Mouse (Mus musculus) mouse embryonic stem cell (cell line): Measurements from ENCODE around the gene Zfp354b.

Experiments
- in situ Hi-C, 2 experiments: fragments of 300-500 bp; cut with MboI; formaldehyde crosslinking; loops; 1 replicate in 1 of 2; 3 replicates in 1 of 2; pipeline ENCODE4 v1.14.3; 2019 to 2020; ENCODE audit warnings: low sequenced_read_pairs in 2 of 2, low pct_unique_long_range_greater_than_20kb in 1 of 2, mixed read lengths in 1 of 2; ENCODE audit not compliant: unreplicated experiment in 1 of 2

Zfp354b gene

GRCm38 (mm10) chr11:50931451-50931866 lies at the start of gene Zfp354b:
Zfp354b (minus strand) TSS chr11:50931633.
- in situ Hi-C loops = loop anchor here (25.0 kb wide), 2 partner anchors 331 to 606 kb away; partner anchors contain the start of genes BC049762 (in 1 of the 2) and Clk4 (in 1 of the 2)

GRCm38 (mm10) chr11:50977216-50977615 lies 45.8 kb upstream of the Zfp354b start:
- in situ Hi-C loops = no loop called here

- in situ Hi-C loops = no loop called here
Measured at GRCm38 (mm10) chr11:50966230-50966629, 34.8 kb upstream of the Zfp354b start, which contains the start of gene Olfr1378. Olfr1378 (plus strand) TSS chr11:50966530.

- in situ Hi-C loops = no loop called here
Measured at GRCm38 (mm10) chr11:50964886-50965285, 33.5 kb upstream of the Zfp354b start.

GRCm38 (mm10) chr11:50953665-50954064 lies 22.2 kb upstream of the Zfp354b start, which contains the start of gene Prop1:
Prop1 (minus strand) TSS chr11:50953765.
- in situ Hi-C loops = no loop called here

- in situ Hi-C loops = no loop called here
Measured at GRCm38 (mm10) chr11:50952290-50952689, 20.9 kb upstream of the Zfp354b start.

- in situ Hi-C loops = loop anchor here (5.0 to 25.0 kb wide), 4 partner anchors 109 to 594 kb away; partner anchors contain the start of genes BC049762 (in 1 of the 2), Clk4 (in 1 of the 2) and Zfp354a (in 1 of the 2)
Measured at GRCm38 (mm10) chr11:50943506-50943905, 12.1 kb upstream of the Zfp354b start, which contains the start of gene 4933414I15Rik. 4933414I15Rik (minus strand) TSS chr11:50943765.

GRCm38 (mm10) chr11:50942386-50942785 lies 11.0 kb upstream of the Zfp354b start:
- in situ Hi-C loops = loop anchor here (5.0 to 25.0 kb wide), 4 partner anchors 110 to 595 kb away; partner anchors contain the start of genes BC049762 (in 1 of the 2), Clk4 (in 1 of the 2) and Zfp354a (in 1 of the 2)

GRCm38 (mm10) chr11:50939621-50940366 lies 8.4 kb upstream of the Zfp354b start:
- in situ Hi-C loops = loop anchor here (5.0 to 25.0 kb wide), 4 partner anchors 113 to 598 kb away; partner anchors contain the start of genes BC049762 (in 1 of the 2), Clk4 (in 1 of the 2) and Zfp354a (in 1 of the 2)

GRCm38 (mm10) chr11:50938435-50938834 lies 7.0 kb upstream of the Zfp354b start:
- in situ Hi-C loops = loop anchor here (25.0 kb wide), 2 partner anchors 324 to 599 kb away; partner anchors contain the start of genes BC049762 (in 1 of the 2) and Clk4 (in 1 of the 2)

GRCm38 (mm10) chr11:50932040-50932439 lies 607 bp upstream of the Zfp354b start:
- in situ Hi-C loops = loop anchor here (25.0 kb wide), 2 partner anchors 330 to 605 kb away; partner anchors contain the start of genes BC049762 (in 1 of the 2) and Clk4 (in 1 of the 2)

GRCm38 (mm10) chr11:50931021-50931420 lies 412 bp downstream of the Zfp354b start:
- in situ Hi-C loops = loop anchor here (25.0 kb wide), 2 partner anchors 331 to 606 kb away; partner anchors contain the start of genes BC049762 (in 1 of the 2) and Clk4 (in 1 of the 2)

GRCm38 (mm10) chr11:50930469-50931014 lies 891 bp downstream of the Zfp354b start:
- in situ Hi-C loops = loop anchor here (25.0 kb wide), 2 partner anchors 332 to 607 kb away; partner anchors contain the start of genes BC049762 (in 1 of the 2) and Clk4 (in 1 of the 2)

GRCm38 (mm10) chr11:50915671-50916320 lies 15.6 kb downstream of the Zfp354b start, which contains the start of gene Zfp2:
Zfp2 (minus strand) TSS chr11:50916165.
- in situ Hi-C loops = no loop called here

- in situ Hi-C loops = no loop called here
Measured at GRCm38 (mm10) chr11:50914461-50914860, 17.0 kb downstream of the Zfp354b start.

GRCm38 (mm10) chr11:50913301-50913700 lies 18.1 kb downstream of the Zfp354b start:
- in situ Hi-C loops = no loop called here

GRCm38 (mm10) chr11:50908136-50908535 lies 23.3 kb downstream of the Zfp354b start:
- in situ Hi-C loops = no loop called here

- in situ Hi-C loops = no loop called here
Measured at GRCm38 (mm10) chr11:50897359-50897758, 34.1 kb downstream of the Zfp354b start.
